Mouse (Mus musculus) kidney, adult 2 months (tissue): ENCODE results near the gene Rpl18.

Source experiments
- CTCF ChIP-seq: fragments of 200-500 bp; conservative IDR thresholded peaks from 2 replicates; pipeline ENCODE4 v1.5.1; 2011; ENCODE audit warnings: low read depth, mild to moderate bottlenecking, control low read depth, low read length, moderate library complexity, mixed read lengths; ENCODE audit not compliant: insufficient read depth, insufficient read length
- POLR2A ChIP-seq: fragments of 200-500 bp; IDR thresholded peaks from one replicate; pipeline ENCODE4 v1.6.1; 2011; ENCODE audit warnings: low read depth, low read length, control low read depth

GRCm38 (mm10) chr7:45760151-45760550 is 44.9 kb downstream of the Rpl18 start:
- TF ChIP-seq CTCF: no peak
- no peak for TF ChIP-seq POLR2A
